Comparison of ENCODE assay signal across 1 mouse cellular context in the genomic region with DNA sequence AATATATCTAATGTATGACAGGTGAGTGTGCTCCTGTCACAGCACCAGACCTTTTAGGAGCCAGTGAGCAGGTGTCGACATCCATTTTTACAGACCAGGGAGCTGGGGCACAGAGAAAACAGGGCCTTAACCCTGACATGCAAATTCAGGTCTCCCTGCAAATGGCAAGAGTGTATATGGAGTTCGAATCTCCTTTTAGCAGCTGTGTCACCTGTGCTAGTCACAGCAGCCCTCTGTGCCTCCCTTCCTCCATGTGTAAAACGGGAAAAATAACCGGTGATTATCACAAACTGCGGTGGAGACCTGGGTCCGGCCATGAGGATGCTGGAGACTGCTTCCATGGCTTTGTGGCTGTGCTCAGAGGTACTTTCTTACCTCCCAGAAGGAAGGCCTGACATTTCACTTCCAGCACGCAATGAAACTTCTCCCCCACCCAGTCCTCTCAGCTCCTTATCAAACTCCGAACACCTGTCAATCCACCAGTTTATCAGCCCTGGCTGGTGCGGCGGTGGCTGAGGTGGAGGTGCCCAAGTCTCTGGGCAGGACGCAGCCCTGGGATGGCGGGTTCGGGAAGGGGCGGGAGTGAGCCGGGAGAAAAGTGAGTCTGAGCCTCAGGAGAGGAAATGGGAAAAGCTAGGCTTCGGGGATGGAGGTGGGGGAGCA.
TF ChIP-seq lines count a peak whose summit lies in the region.

No protein-coding gene starts in this region.

TF ChIP-seq in MEL, 35 proteins besides CTCF, POLR2A, EP300 and RAD21:
- TF ChIP-seq POLR2AphosphoS5 (IDR thresholded peaks at IDR 0.05; ENCODE audit: borderline replicate concordance, low read depth, low read length) = no peak
- peak; percentile 86 for TF ChIP-seq ETS1 (IDR thresholded peaks at IDR 0.05; ENCODE audit: low read depth, low read length)
- no peak; the same call in 1 of the 2 replicates for TF ChIP-seq ZNF384 (IDR thresholded peaks at IDR 0.05; ENCODE audit: low read depth, low read length)
- peak; percentile 40 for TF ChIP-seq HCFC1 (IDR thresholded peaks at IDR 0.05; ENCODE audit: low read depth, low read length)
- TF ChIP-seq MYC (IDR thresholded peaks at IDR 0.05; ENCODE audit: low read depth, low read length) = 0 out of 2 replicates have a peak, but pooled peaks have one; percentile 43
- TF ChIP-seq SMC3 (IDR thresholded peaks at IDR 0.05; ENCODE audit: low read depth, low read length) = no peak
- no peak; the same call in none of the 2 replicates for TF ChIP-seq NELFE (IDR thresholded peaks at IDR 0.05; ENCODE audit: low read depth, low read length)
- no peak for TF ChIP-seq USF1 (IDR thresholded peaks at IDR 0.05; ENCODE audit: low read depth, low read length)
- no peak for TF ChIP-seq MAFK (IDR thresholded peaks at IDR 0.05; ENCODE audit: borderline replicate concordance, low read depth, low read length)
- no peak for TF ChIP-seq KAT2A (conservative IDR thresholded peaks at IDR 0.05; ENCODE audit: low read depth, low read length)
- no peak for TF ChIP-seq E2F4 (IDR thresholded peaks at IDR 0.05; ENCODE audit: borderline replicate concordance, low read depth, low read length)
- no peak for TF ChIP-seq GABPA (IDR thresholded peaks at IDR 0.05; ENCODE audit: low read depth, low read length)
- TF ChIP-seq MXI1 (IDR thresholded peaks at IDR 0.05; ENCODE audit: low read depth, low read length) = peak; percentile 63
- TF ChIP-seq POLR2AphosphoS2 (IDR thresholded peaks at IDR 0.05; ENCODE audit: low read length) = no peak
- TF ChIP-seq RCOR1 (IDR thresholded peaks at IDR 0.05; ENCODE audit: low read depth, low read length) = peak; percentile 81
- TF ChIP-seq MEF2A (IDR thresholded peaks at IDR 0.05; ENCODE audit: extremely low read depth, insufficient replicate concordance, low read depth, low read length, poor library complexity, severe bottlenecking) = no peak
- no peak for TF ChIP-seq TBP (IDR thresholded peaks at IDR 0.05; ENCODE audit: low read depth, low read length)
- no peak for TF ChIP-seq JUND (IDR thresholded peaks at IDR 0.05; ENCODE audit: low read depth, low read length)
- no peak for TF ChIP-seq CHD1 (IDR thresholded peaks at IDR 0.05; ENCODE audit: low read depth, low read length)
- TF ChIP-seq TAL1 (IDR thresholded peaks at IDR 0.05; ENCODE audit: low read length) = peak; percentile 94
- TF ChIP-seq ELF1 (IDR thresholded peaks at IDR 0.05; ENCODE audit: low read depth, low read length) = no peak
- peak; percentile 52; the same call in 1 of the 2 replicates for TF ChIP-seq CHD2 (IDR thresholded peaks at IDR 0.05; ENCODE audit: low read length)
- TF ChIP-seq GATA1 (IDR thresholded peaks at IDR 0.05; ENCODE audit: low read depth, low read length) = peak; percentile 93
- TF ChIP-seq MAZ (IDR thresholded peaks at IDR 0.05; ENCODE audit: low read depth, low read length) = peak; percentile 94
- TF ChIP-seq ZKSCAN1 (IDR thresholded peaks at IDR 0.05; ENCODE audit: low read depth, low read length) = no peak
- TF ChIP-seq BHLHE40 (IDR thresholded peaks at IDR 0.05; ENCODE audit: borderline replicate concordance, low read depth, low read length) = no peak; the same call in 1 of the 2 replicates
- peak; percentile 99 for TF ChIP-seq TCF12 (IDR thresholded peaks at IDR 0.05; ENCODE audit: low read depth, low read length)
- no peak for TF ChIP-seq NRF1 (IDR thresholded peaks at IDR 0.05; ENCODE audit: insufficient read depth, low read depth, low read length, poor library complexity, severe bottlenecking)
- 0 out of 2 replicates have a peak, but pooled peaks have one; percentile 4 for TF ChIP-seq MYB (IDR thresholded peaks at IDR 0.05; ENCODE audit: low read depth, low read length)
- TF ChIP-seq ZMIZ1 (IDR thresholded peaks at IDR 0.05; ENCODE audit: low read depth, low read length) = 0 out of 2 replicates have a peak, but pooled peaks have one; percentile 25
- TF ChIP-seq SIN3A (IDR thresholded peaks at IDR 0.05; ENCODE audit: low read length) = peak; percentile 75
- TF ChIP-seq ZC3H11A (IDR thresholded peaks at IDR 0.05; ENCODE audit: low read depth, low read length) = no peak
- peak; percentile 39; the same call in 1 of the 2 replicates for TF ChIP-seq MAX (IDR thresholded peaks at IDR 0.05; ENCODE audit: low read length)
- no peak for TF ChIP-seq UBTF (IDR thresholded peaks at IDR 0.05; ENCODE audit: borderline replicate concordance, insufficient read depth, low read depth, low read length)
- TF ChIP-seq USF2 (IDR thresholded peaks at IDR 0.05; ENCODE audit: borderline replicate concordance in 1 of 2, insufficient read depth in 1 of 2, low read depth in 1 of 2, low read length in 2 of 2) = no peak
